Mouse (Mus musculus): ENCODE measurements at regions not wholly inside any gene's neighbourhood (a gene's known extent, or its start where the extent isn't known, plus 50 kb on each side); places are given as distances from the start of the nearest gene placed in this dataset.

DNA sequence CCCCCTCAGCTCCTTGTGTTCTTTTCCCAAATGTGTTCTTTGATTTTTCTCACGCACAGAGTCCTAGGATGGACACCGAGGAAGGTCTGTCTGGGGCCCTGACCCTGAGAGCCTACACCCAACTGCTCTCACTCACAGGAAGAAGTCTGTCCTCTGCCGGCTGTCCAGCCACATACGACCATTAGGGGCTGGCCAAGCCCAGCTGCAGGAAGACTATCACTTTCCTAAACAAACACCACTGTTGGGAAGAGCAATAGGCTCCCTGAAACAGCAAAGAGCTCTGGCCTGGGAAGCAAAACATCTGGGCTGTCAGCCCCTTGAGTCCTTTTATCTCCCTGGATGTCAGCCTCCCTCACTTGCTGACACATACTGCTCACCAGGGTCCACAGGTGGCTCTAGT, 224.8 kb upstream of the Far2 start:
- no peak for DNase-seq (ENCODE audit: low read depth, low spot score)

DNA sequence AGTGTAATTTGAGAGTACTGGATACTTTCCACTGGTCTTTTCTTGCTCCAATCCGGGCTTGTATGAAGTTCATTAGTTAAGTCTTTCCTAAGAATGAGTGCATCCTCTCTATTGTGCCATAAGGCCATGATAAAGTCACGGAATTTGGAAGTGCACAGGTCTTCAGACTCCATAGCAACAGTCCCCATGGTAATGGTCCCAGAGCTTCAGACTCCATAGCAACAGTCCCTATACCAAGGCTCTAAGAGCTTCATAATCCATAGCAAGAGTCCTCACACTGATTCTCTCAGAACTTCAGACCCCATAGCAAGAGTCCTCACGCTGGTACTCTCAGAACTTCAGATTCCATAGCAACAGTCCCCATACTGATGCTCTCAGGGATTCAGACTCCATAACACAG, 214.5 kb upstream of the Far2 start:
- DNase-seq (ENCODE audit: low read depth, low spot score): no peak

DNA sequence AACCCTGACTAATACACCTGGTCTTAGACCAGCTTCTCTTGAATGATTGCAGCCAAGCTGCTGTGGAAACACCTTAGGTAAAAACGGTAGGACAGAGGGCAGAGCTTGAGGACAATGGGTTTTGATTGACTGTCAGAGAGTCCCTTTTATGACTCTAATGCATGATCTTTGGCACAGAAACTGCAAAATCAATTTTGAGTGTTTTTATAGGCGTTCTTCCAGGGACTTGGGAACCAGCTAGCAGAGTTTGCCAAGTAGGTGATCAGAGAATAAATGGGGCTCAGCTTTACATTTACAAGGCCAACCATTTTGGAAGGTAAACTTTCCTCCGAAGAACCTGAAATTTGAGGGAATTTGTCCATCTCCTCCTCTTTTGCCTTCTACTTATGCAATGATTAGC, 213.6 kb upstream of the Far2 start:
- no peak for DNase-seq (ENCODE audit: low read depth, low spot score)

DNA sequence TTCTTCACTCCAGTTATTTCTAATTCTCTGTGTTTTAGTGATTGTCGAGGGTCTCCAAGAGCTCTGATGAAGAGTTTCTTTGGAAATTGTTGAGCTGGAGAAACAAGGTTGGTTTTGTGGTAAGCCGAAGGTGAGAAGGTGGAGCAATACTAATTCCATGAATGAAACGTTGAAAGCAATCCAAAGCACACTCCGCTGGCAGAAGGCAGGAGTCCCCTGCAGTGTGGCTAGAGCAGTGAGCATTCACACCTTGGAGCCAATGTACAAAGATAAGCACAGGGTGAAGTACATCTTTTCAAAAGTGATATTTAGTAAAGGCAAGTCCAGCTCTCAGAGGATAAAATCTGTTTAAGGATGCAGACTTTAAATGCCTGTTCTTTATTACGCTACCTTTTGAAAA, 208.2 kb upstream of the Far2 start:
- no peak for DNase-seq (ENCODE audit: low read depth, low spot score)

DNA sequence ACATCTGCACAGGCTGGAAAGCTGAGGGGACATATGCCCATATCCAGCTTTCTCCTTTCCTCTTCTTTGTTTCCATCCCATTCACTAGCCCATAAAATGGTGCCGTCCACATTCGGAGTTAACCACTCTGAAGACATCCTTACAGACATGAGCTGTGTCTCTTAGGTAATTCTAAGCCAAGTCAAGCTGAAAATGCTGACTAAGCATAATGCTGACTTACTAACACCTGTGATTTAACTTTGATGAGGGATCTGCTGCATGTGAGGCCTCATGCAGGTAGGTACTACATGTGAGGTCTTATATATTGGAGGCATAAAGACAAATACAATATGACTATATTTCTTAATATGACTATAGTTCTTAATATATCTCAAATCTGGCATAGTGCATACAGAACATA, 197.1 kb upstream of the Far2 start:
- DNase-seq (ENCODE audit: low read depth, low spot score): no peak

DNA sequence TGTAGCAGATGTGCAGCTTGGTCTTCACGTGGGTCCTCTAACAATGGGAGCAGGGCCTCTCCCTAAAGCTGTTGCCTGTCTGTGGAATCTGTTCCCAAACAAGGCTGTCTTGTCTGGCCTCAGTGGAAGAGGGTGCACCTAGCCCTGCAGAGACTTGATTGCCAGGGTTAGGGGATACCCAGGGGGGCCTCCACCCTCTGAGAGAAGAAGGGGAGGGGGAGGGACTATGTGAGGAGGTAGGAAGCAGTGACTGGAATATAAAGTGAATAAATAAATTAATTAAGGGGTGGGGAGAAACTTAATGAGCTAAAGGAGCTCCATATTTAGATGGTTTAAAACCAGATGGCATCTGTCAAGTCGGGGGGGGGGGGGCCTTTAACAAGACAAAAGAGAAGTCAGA, 185.9 kb upstream of the Far2 start:
- DNase-seq (ENCODE audit: low read depth, low spot score): no peak

DNA sequence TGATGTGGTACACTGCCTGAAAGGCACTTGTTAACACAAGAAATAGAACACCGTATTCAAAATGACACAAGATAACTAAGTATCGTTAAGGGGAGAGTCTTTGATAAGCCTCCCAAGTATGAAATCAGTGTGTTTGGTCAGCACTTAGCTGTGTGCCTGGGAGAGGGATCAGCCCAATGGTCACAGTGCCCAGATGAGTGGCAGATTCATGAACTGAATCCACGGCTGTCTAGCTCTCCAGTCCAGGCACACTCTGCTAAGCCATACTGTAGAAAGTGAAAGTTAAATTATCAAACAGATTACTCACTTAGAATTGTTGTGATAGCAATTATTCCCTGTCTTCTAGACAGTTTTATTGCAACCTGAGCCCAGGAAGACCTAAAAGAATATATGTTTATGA, 176.0 kb upstream of the Far2 start:
- DNase-seq (ENCODE audit: low read depth, low spot score): no peak

DNA sequence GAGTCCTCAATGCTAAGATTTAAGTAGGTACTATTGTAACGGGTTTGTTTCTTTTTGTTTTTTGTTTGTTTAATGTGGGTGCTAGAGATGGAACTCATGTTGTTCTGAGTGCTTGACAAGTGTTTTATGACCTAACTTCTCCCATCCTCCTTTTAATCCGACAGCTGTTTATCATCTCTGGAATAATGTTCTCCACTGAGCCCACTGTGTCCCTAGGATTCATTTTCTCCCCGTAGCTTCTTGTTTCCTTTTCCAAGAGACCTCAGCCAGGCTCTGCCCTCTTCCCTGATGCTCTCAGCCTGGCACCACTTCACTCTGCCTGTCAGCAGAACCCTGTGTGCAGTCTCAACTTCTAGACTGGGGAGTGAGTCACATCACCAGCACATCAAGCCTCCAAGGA, 173.9 kb upstream of the Far2 start:
- DNase-seq (ENCODE audit: low read depth, low spot score): no peak

DNA sequence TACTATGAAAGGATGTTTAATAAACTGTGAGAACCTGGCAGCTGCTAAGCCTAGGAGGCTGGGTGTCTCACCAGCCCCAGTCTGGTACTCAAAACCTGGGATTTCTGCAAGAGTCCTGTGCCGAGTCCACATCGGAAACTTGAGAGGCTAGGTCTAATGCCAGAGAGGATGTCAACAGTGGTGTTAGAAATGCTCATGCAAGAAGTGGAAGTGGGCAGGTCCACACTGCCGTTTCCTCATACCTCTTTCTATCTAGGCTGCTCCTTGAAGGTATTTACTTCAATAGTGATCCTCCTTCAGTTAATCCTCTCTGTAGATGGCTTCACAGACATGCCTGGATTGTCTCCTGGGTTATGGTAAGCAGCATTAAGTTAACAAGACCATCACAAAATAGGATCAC, 168.6 kb upstream of the Far2 start:
- DNase-seq (ENCODE audit: low read depth, low spot score): no peak

DNA sequence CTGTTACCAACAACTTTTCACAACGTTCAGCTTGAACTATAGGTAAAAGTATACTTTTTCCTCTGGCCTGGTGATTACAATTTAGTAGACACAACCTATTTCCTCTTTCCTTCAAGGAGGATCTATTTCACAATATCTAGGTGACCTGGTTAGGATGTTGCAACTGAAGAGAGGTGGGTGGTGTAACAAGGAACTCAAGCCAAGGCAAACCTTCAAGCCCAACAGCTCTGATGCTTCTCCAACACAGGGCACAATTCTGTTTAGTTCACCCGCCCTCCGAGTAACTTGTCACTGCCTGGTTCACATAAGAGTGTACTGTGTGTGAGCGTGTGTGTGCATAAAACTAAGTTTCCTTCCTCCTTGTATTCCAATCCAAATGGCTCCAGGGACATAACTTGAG, 161.2 kb upstream of the Far2 start:
- no peak for DNase-seq (ENCODE audit: low read depth, low spot score)

DNA sequence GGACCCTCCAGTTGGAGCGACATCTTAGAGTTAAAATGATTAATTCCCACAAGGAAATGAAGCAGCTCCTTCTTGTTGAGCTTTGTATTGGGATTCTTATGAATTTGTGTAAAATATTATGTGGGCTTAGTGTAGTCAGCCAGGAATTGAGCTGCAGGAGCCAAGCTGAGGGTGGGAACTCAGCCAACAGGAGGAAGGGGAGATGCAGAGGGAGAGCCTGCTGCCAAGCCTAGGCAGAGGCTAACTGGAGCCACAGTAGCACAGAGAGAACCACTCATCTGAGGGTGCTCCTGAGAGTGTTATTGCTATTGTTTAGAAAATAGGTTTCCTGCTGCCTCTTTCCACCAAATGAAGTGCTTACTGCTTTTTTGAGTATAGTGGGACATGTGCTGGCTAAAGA, 127.4 kb upstream of the Far2 start:
- no peak for DNase-seq (ENCODE audit: low read depth, low spot score)

DNA sequence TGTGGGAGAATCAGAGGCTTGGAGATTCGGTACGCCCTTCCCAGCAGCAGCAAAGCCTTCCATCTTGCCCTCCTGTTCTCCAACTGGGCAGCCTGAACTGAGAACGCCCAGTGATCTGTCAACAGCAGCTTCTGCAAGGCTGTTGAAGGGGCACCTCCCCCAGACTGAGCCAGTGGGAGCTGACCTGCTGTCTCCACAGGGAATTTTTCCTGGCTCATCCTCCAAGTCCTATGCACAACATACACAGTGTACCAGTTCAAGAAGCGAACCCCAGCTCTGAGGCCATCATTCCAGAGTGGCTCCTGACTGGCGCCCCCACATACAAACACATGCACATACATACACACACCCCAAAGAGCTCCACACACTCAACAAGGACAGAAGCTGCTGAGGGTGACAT, 126.0 kb upstream of the Far2 start:
- DNase-seq (ENCODE audit: low read depth, low spot score): no peak

DNA sequence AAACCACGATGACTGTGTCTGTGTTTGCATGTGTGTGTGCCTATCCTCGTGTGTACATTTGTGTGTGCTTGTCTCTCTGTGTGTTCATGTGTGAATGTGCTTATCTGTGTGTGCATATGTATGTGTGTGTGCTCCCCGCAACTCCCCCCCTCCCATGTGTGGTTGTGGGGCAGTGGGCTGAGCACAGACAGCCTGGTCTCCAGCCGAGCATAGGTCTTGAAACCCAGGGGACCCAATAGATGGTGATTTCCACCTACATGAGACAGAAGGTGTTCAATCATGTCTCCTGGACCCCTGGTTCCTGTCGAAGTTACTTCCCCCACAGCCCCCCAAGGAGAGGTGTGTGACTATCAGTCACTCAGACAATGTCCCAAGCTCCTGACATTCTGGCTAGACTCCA, 124.6 kb upstream of the Far2 start:
- no peak for DNase-seq (ENCODE audit: low read depth, low spot score)

DNA sequence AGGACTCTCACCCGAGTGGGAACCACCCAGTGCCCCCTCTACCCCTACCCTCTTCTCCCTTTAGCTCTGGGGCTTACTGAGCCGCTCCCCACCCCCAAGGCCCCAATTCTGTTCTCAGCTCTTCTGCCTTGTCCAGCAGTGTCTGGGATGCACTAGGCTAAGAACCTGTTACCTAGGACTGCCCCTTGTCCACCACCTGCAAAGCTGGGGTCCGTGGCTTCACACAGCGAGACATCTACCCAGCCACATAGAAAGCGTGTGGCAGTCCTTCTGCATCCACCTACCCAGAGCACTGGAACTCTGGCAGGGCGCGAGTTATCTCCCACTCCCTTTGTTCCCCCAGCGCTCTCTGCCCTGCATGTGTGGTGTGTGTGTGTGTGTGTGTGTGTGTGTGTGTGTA, 123.8 kb upstream of the Far2 start:
- no peak for DNase-seq (ENCODE audit: low read depth, low spot score)

DNA sequence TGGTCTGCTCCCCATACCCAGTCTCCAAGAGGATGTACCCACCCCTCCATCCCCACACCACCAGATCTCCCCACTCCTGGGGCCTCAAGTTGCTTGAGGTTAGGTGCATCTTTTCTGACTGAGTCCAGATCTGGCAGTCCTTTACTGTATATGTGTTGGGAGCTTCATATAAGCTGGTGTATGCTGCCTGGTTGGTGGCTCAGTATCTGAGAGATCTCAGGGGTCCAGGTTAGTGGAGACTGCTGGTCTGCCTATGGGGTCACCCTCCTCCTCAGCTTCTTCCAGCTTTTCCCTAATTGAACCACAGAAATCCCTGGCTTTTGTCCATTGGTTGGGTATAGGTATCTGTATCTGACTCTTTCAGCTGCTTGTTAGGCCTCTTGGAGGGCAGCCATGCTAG, 118.1 kb upstream of the Far2 start:
- no peak for DNase-seq (ENCODE audit: low read depth, low spot score)

DNA sequence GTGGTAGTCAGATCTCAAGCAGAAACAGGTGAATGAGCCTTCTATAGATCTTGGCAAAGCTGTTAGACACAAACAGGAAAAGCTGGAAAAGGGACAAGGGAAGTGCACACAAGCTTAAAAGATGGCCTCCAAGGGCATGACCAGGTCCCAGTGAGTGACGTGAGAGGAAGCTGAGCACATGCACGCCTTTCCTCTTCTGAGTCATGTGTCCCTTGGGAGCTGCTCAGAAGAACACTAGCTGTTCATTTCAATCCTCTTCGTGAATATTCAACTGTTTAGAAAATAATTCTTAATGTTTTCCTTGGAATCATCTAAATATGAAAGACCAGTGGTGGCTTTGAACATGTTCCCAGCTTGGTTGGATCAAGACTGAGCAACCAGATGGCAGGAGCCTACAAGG, 103.0 kb upstream of the Far2 start:
- no peak for DNase-seq (ENCODE audit: low read depth, low spot score)

DNA sequence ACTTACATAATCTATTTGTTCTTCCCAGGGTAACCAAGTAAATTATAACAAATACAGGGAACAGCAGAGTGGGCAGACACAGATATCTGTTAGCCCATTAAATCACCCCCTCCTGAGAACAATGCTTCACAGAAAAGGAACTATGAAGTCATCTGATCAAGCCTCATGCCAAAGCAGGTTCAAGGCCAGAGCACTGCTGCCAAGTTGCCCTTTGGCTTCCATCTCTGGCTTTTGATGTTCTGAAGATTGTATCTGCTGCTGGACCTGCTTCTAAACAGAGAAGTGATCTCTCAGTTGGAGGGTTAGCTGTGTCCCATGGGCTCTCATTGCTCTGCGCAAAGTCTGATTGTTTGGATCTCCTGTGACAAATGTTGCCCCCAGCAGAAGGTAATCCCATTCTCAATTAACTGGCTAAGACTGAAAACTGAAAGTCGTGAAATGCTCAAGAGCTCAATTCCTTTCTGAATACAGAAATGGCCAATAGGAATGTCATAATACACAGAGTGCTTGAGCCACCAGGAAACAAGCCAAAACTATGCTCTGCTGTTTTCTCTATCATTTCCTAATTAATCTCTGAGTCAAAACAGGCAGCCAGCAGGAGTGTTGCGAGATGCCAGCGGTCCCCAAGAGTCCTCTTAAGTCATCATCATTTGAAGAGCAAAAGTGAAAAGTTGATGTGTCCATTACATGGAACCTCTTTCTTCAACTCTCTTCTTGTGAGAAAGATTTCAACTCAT, 102.0 kb upstream of the Far2 start:
- DNase-seq (ENCODE audit: low read depth, low spot score): no peak

DNA sequence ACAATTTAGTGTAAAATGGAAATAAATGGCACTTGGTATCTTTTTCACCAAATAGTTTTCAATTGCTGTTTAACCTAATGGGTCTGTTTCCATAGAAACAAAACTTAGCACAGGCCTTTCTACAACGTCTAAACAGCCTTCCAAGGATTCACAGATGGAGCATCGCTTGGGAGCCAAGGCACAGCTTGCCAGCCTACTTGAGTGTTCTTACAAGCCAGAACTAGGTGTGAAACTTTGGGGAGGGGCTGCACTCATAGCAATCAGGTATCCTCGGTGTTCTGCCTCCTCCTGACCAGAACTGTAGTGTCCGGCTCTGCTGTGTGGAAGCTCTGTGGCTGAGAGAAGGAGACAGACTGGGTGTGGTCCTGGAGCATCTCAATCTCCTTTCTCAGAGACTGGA, 99.1 kb upstream of the Far2 start:
- DNase-seq (ENCODE audit: low read depth, low spot score): no peak

DNA sequence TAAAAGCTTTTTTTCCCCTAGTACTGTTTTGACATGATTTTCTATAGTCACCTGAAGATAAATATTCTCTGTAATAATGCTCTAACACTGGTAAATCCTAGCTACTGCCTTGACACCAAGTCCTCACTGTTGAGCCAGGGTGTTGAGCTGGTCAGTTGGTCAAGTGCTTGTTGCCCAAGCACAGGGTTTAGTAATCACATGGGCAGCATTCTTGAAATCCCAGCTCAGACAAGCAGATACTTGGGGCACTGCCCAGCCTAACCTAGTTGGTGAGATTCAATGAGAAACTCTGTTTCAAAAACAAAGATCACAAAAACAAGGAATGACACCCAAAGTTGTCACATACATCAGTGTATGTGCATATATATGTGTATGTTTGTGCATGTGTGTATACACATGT, 95.4 kb upstream of the Far2 start:
- no peak for DNase-seq (ENCODE audit: low read depth, low spot score)

DNA sequence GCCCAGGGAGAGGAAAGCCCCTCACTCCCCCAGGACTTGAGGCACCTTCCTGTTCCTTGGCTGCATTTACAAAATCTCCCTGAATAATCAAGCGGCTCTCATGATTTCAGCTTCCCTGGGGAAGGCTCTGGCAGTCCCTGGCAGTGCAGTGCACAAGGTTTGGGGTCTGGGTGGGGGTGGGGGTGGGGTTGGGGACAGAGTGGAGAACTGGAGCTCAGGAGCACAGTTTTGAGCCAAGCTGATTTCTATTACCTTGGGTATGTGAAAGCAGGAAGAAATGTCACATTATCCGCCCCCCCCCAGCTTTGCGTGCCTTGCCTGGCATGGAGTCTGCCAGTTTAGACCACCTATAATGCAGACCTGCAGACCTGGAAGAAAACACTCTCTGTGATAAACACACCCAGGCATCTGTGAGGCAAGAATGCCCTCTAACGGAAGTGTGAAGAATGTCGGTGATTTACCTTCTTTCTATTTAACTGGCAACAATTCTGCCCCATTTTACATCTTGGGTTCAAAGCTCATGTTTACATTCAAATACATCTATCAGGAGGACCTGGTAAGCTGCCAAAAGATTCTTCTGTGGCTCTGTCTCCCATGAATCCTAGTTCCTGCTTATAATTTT, 93.9 kb upstream of the Far2 start:
- DNase-seq (ENCODE audit: low read depth, low spot score): peak; percentile 22

DNA sequence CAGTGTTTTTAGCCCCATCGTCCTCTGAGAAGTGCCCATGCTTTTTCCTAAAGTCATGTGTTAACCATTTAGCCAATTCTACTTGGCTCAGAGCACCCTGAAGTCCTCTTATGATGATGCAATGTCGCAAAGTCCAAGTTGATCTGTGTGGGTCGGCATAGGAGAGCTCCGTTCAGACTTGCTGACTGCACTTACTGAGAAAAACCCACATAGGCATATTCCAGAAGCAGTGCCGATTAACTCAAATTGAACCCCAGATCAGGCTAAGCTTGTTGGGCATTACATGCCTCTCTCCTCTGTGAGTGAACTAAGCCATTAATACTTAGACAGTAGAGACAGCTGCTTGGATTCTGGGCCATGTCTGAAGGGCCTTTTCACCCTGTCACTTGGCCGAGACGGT, 93.3 kb upstream of the Far2 start:
- DNase-seq (ENCODE audit: low read depth, low spot score): no peak

DNA sequence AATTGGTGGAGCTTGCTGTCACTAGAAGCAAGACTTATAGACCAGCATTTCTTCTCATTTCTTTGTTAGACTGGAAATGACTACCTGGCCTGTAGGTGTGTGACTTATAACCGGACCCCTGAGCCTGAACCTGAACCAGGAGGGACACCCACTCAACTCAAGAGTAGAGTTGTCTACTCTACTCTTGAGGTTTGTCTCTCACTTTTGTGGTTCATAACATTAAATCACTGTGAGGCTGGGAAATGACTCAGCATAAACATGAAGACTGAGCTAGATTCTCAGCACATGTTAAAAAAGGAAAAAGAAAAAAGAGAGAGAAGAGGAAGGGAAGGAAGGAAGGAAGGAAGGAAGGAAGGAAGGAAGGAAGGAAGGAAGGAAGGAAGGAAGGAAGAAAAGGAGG, 92.8 kb upstream of the Far2 start:
- DNase-seq (ENCODE audit: low read depth, low spot score): no peak

DNA sequence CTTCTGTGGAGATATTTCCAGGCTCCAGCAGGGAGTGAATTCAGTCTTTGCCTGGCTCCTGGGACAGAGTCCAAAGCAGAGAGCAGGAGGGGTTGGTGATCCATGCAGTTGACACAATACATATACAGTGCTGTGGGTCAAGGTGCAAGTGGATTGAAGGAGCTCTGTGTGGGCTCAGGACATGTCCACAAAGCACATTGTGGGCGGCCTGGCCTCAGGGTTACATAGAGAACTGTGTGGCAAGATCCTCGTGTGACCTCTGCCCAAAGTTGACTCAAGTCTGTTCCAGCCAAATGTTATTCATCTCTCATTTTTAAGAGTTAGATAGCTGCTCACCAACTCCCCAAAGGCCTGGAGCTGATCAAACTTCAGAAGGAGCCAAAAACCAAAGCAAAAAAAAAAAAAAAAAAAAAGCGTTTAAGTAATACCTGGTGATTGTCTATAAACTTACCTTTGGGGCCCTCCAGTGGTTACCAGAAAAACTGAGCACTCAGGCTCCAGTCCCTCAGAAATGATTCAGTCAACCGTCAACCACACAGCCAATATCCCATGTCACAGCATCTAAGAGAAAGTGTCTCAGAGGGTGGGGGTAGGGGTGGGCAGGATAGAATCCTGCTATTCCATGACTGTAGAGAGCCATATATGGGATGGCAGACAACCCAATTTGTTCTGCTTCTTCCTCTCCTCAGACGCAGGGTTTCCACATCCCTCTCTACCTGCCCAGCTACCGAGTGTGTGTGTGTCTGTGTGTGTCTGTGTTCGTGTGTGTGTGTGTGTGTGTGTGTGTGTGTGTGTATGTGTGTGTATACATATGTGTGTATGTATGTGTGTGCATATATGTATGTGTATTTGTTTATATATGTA, 91.9 kb upstream of the Far2 start:
- peak; percentile 3 for DNase-seq (ENCODE audit: low read depth, low spot score)

Measured in A20 (cell line).